Mouse (Mus musculus) thymus, adult 2 months (tissue): ENCODE data around the gene Nrgn. TPM values are rescaled to one million over a fixed set of nuclear protein-coding genes. Genes with fewer than 3 reads are reported as not detected.

ENCODE experiments used
- DNase-seq: peaks from one replicate; pipeline ENCODE4 v3.0.0; 2021
- H3K27ac ChIP-seq: fragments of 200-500 bp; 2 replicates; pipeline ENCODE4 v1.5.1; 2012; ENCODE audit warnings: low read length, control low read depth; ENCODE audit not compliant: control insufficient read depth, insufficient read depth
- H3K27me3 ChIP-seq: fragments of 200-500 bp; 2 replicates; pipeline ENCODE4 v1.6.1; 2012; ENCODE audit warnings: mild to moderate bottlenecking, low read length, moderate library complexity, mixed read lengths; ENCODE audit not compliant: control insufficient read depth, insufficient read depth
- H3K36me3 ChIP-seq: fragments of 200-500 bp; 2 replicates; pipeline ENCODE4 v1.6.1; 2012; ENCODE audit warnings: mild to moderate bottlenecking, low read length, moderate library complexity; ENCODE audit not compliant: control insufficient read depth, insufficient read depth
- H3K4me1 ChIP-seq: fragments of 200-500 bp; replicated peaks from 2 replicates; pipeline ENCODE4 v1.6.1; 2012; ENCODE audit warnings: low read length; ENCODE audit not compliant: control insufficient read depth, insufficient read depth
- H3K4me3 ChIP-seq: fragments of 200-500 bp; 2 replicates; pipeline ENCODE4 v1.5.1; 2012; ENCODE audit warnings: mild to moderate bottlenecking, low read length, control low read depth, moderate library complexity; ENCODE audit not compliant: control insufficient read depth, insufficient read depth
- CTCF ChIP-seq: fragments of 200-500 bp; IDR thresholded peaks from 2 replicates; pipeline ENCODE4 v1.5.1; 2012; ENCODE audit warnings: mild to moderate bottlenecking, control low read depth, low read length, moderate library complexity, borderline replicate concordance; ENCODE audit not compliant: control insufficient read depth, poor library complexity, insufficient read depth; ENCODE audit errors: extremely low read depth
- POLR2A ChIP-seq: fragments of 200-500 bp; IDR thresholded peaks from 2 replicates; pipeline ENCODE4 v1.6.1; 2012; ENCODE audit warnings: mild to moderate bottlenecking, low read length, control low read depth, moderate library complexity; ENCODE audit not compliant: control insufficient read depth, poor library complexity, insufficient read depth; ENCODE audit errors: extremely low read depth
- WGBS: fragments of 180-500 bp; shearing (Covaris S2); methylation state at CpG from one replicate; pipeline ENCODE4 v1.1.7; 2018; 5-methylcytosine and 5-hydroxymethylcytosine counted together
- polyA plus RNA-seq: library from polyadenylated mRNA; depleted of rRNA; stranded (reverse); fragments of >200 nt; gene quantifications from 2 replicates; pipeline ENCODE4 v1.2.3, GENCODE M21; 2012

Nrgn gene
- polyA plus RNA-seq, 1 experiment: 16.2 TPM

- peaks cover 2% of the 10 kb centered on the region; the same call in 1 of the 2 replicates for H3K4me1 ChIP-seq
- H3K27me3 ChIP-seq: no peaks in the 10 kb centered on the region
- H3K36me3 ChIP-seq: no peaks in the 10 kb centered on the region
- 78% methylated on average over 2 of the region's 2 CpGs for WGBS
- DNase-seq: no peak
- no peak overlapping the region for H3K27ac ChIP-seq
- TF ChIP-seq CTCF: no peak
- TF ChIP-seq POLR2A: no peak
- no peak overlapping the region for H3K4me3 ChIP-seq
Observed at GRCm38 (mm10) chr9:37592025-37592424, 39.3 kb upstream of the Nrgn start.

- no peaks in the 10 kb centered on the region for H3K36me3 ChIP-seq
Observed at GRCm38 (mm10) chr9:37590381-37590780, 37.7 kb upstream of the Nrgn start.

GRCm38 (mm10) chr9:37586718-37587117 lies 34.0 kb upstream of the Nrgn start:
- WGBS: 92% methylated on average over 4 of the region's 4 CpGs
- no peak for DNase-seq

More at GRCm38 (mm10) chr9:37590381-37590780, 37.7 kb upstream of the Nrgn start:
- Histone ChIP-seq H3K27me3 (no peaks in the 10 kb centered on the region), H3K27ac (no peak overlapping the region), H3K4me3 (no peak overlapping the region), H3K4me1 (peaks cover 2% of the 10 kb centered on the region; the same call in 1 of the 2 replicates)
- DNase-seq: no peak
- 86% methylated on average over 4 of the region's 4 CpGs for WGBS
- TF ChIP-seq POLR2A (no peak), CTCF (no peak)

GRCm38 (mm10) chr9:37583594-37583993 lies 30.9 kb upstream of the Nrgn start:
- TF ChIP-seq CTCF (no peak), POLR2A (no peak)
- no peak overlapping the region for H3K4me3 ChIP-seq
- no peaks in the 10 kb centered on the region for H3K27me3 ChIP-seq
- WGBS: 93% methylated on average over 5 of the region's 5 CpGs
- no peak for DNase-seq
- no peaks in the 10 kb centered on the region for H3K36me3 ChIP-seq
- no peak overlapping the region for H3K27ac ChIP-seq
- H3K4me1 ChIP-seq: no peaks in the 10 kb centered on the region

More at GRCm38 (mm10) chr9:37586718-37587117, 34.0 kb upstream of the Nrgn start:
- TF ChIP-seq POLR2A (no peak), CTCF (no peak)
- Histone ChIP-seq H3K4me3 (no peak overlapping the region), H3K27me3 (no peaks in the 10 kb centered on the region), H3K36me3 (no peaks in the 10 kb centered on the region), H3K27ac (no peak overlapping the region), H3K4me1 (no peaks in the 10 kb centered on the region)

GRCm38 (mm10) chr9:37576436-37576930 lies 23.8 kb upstream of the Nrgn start:
- DNase-seq: peak; percentile 24
- TF ChIP-seq CTCF (no peak), POLR2A (no peak)
- Histone ChIP-seq H3K36me3 (no peaks in the 10 kb centered on the region), H3K27ac (no peak overlapping the region), H3K4me3 (no peak overlapping the region), H3K27me3 (no peaks in the 10 kb centered on the region), H3K4me1 (peaks cover 5% of the 10 kb centered on the region)
- WGBS: 4% methylated on average over 14 of the region's 14 CpGs

- 0 out of 2 replicates have a peak, but pooled peaks cover 3% of the 10 kb centered on the region for H3K27me3 ChIP-seq
- H3K36me3 ChIP-seq: no peaks in the 10 kb centered on the region
- H3K27ac ChIP-seq: no peak overlapping the region
- peaks cover 17% of the 10 kb centered on the region for H3K4me1 ChIP-seq
- WGBS: 35% methylated on average over 3 of the region's 3 CpGs
- no peak overlapping the region for H3K4me3 ChIP-seq
- DNase-seq: no peak
- TF ChIP-seq CTCF (no peak), POLR2A (no peak)
Observed at GRCm38 (mm10) chr9:37572204-37572876, 19.6 kb upstream of the Nrgn start.

- Histone ChIP-seq H3K4me3 (no peak overlapping the region), H3K27me3 (0 out of 2 replicates have a peak, but pooled peaks cover 3% of the 10 kb centered on the region), H3K4me1 (peaks cover 12% of the 10 kb centered on the region), H3K27ac (no peak overlapping the region), H3K36me3 (no peaks in the 10 kb centered on the region)
- 64% methylated on average over 2 of the region's 2 CpGs for WGBS
- TF ChIP-seq CTCF (no peak), POLR2A (no peak)
- no peak for DNase-seq
Observed at GRCm38 (mm10) chr9:37569231-37569835, 16.6 kb upstream of the Nrgn start.
